Mouse (Mus musculus) natural killer cell, adult 2 months (primary cell): ENCODE results near the gene Mgat5.

Experiments used
- DNase-seq, 2 experiments: peaks; one replicate each; pipeline ENCODE4 v3.0.0; 2022; ENCODE audit warnings: low spot score in 2 of 2

Gene Mgat5

DNA sequence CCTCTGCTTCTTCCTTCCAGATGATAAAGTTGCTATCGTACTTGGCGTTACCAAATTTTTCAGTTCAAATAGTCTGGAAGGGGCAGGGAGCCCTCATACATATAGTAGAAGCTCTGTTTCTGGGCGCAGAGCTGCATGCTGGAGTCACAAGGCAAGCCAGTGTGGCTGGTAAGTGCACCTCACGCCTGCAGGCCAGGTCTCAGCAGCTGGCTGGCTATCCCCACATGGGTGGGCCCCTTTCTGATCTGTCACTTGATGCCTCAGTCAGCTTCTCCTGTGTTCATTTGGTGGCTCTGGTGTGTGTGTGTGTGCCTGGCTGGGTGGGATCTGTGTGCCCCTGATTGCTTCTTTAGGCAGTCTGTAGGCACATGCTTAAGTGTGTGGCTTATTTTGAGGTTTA is 12.8 kb downstream of the Mgat5 start:
- DNase-seq, result no peak

- no peak for DNase-seq
Measured at GRCm38 (mm10) chr1:127218182-127218581, 13.4 kb downstream of the Mgat5 start.

GRCm38 (mm10) chr1:127219161-127219560 is 14.3 kb downstream of the Mgat5 start:
- DNase-seq, result no peak

GRCm38 (mm10) chr1:127219621-127220020 is 14.8 kb downstream of the Mgat5 start:
- no peak for DNase-seq

GRCm38 (mm10) chr1:127221998-127222736 is 17.4 kb downstream of the Mgat5 start:
- no peak for DNase-seq

GRCm38 (mm10) chr1:127225060-127225459 is 20.2 kb downstream of the Mgat5 start:
- no peak for DNase-seq

GRCm38 (mm10) chr1:127229011-127229410 is 24.2 kb downstream of the Mgat5 start:
- DNase-seq, result no peak

DNA sequence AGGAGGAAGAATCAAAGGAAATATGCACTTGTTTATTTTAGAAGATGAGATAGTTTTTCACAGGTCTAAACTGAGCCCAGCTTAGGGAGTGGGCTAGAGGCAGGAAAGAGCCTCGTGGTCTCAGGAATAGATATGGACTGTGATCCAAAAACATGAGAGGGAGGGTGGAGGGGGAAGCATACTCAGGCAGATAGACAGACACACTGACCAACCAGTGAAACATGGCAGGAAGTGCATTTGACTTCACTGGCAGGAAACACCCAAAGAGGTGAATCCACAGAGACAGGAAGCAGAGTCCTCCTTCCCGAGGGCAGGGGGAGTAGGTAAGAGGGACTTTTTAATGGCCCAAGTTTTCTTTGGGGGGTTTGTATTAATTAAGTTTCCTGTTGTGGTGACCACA is 25.7 kb downstream of the Mgat5 start:
- DNase-seq, result peak; percentile 42 to 56

DNA sequence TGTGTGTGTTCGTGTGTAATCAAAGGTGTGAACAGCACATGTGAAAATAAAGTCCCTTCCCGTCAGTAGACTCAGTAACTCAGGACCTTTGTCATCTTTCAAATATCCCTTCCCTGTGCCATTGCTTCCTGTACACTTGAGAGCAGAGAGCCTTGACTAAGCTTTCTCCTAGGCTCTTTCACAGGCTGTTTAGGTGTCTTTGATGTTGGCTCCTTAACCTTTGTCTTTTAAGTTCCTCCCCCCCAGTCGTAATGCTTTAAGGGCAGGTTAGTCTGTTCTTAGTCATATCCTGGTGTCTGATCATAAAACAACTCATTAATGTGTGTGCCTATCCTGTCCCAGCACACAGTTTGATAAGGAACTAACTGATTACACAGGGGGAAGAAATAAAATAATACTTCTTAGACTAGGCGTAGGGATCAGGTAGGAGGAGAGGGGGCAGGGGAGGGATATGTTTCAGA is 28.4 kb downstream of the Mgat5 start:
- peak; percentile 48 to 72 for DNase-seq

DNA sequence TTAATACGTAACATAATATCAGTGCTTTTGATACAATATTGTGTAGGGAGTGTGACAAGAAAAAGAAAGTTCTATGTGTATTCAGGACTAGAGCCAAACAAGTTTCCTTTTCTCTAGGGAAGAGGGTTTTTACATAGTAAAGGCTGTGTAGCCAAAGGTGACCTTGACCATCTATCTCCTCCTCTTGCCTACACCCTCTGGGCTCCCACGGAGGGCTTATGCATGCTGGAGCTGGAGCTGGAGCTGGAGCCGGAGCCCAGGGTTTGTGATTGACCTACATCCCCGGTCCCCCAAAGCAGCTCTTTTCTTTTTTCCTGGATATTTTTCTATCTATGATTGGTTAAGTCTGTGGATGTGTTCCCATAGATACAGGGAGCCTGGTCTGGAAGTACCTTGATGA is 30.3 kb downstream of the Mgat5 start:
- DNase-seq, result no peak

DNA sequence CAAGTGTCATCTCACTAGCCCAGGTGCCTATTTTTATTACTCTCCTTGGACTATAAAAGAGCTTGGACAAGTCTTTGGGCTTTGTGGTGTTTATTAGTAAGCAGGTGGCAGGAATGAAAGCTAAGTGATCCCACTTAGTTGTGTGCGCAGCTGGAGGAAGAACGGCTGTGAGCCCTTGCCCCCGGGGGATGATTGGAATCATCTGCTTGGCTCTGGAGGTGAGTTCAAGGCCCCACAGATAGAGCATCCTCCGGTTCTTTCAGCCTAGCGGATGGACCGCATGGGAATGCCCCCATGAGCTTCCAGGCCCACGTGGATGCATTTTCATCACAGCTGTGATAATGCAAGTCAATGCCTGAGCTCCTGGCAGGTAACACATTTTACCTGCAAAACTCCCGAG is 31.6 kb downstream of the Mgat5 start:
- no peak for DNase-seq

DNA sequence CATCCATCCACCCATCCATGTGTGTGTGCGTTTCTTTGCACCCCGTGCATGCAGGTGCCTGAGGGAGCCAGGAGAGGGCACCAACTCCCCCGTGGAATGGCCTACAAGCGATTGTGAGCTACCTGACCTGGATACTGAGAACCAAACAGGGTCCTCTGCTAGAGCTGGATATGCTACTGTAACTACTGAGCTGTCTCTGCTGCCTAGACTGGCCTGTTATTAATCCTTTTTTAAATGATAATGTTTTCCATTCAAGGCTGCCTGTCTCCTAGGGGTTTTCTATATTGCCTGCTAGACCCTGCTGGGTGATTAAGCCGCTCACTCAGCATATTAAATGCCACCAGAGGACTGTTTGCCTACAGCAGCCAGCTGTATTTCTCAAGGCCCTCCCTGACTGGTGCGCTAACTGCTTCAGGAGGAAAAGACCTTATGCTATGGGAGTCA is 34.1 kb downstream of the Mgat5 start:
- DNase-seq, result no peak

- DNase-seq, result peak in 1 of 2 experiments; percentile 23
Measured at GRCm38 (mm10) chr1:127239914-127240313, 35.1 kb downstream of the Mgat5 start.

- DNase-seq, result peak; percentile 23 to 38
Measured at GRCm38 (mm10) chr1:127242151-127242887, 37.5 kb downstream of the Mgat5 start.

DNA sequence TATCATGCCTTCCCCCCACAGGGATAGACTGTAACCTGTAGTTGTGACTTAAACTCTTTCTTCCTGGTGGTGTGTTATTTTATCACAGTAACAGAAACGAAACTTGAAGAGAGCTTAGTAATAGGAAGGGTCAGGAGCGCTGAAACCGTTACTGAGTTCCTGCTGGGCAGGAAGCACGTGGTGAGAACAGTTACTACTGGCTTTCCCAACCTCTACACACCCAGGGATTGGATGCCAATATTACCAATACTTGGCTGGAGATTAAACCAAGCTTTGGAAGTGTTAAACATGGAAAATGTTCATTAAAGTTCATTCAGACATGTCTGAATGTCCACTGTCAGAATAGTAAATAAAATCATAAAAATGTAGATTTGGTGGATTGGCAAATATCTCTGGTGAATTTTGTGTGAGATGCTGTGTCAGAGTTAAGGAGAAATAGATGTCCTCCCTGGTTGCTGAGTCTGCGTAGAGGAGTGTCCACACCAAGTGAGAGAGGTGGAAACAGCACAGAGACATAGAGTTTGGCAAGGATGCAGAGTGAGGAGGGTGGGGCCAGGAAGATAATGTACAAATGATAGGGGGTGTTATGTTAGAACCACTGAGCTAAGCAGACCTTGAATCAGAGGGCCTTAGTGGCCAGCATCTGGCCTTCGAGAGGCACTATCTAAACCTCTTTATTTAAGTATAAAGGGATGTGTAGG is 38.2 kb downstream of the Mgat5 start:
- no peak for DNase-seq

DNA sequence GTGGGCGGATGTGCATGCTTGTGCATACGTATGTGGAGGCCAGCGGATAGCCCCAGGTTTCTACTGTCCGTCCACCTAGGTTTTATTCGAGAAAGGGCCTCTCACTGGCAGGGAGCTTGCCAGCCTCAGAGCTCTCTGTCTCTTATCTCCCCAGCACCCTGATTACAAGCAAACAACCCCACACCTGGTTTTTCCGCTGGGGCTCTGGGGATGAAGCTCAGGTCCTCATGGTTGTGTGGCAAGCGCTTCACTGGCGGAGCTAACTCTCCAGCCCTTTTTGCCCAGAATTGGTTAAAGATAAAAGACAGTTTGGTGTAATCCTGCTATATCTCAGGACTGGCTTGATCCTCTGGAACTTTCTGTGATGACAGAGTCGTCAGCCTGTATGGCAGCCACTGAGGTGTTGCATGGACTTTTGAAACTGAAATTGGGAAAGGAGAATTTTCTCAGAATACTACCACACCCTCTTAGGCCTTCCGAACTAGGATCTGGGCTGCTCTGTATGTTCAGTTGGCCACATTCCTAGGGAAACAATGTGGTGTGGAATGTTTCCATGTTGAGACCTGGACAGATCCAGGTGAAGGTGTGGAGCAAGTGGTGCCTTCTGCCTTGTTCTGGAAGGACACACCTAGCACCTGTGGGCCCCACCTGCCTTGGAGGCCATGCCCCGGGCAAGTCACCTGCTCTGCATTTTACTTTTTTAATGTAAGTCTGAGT is 39.4 kb downstream of the Mgat5 start:
- DNase-seq, result no peak

- no peak for DNase-seq
Measured at GRCm38 (mm10) chr1:127246158-127246557, 41.3 kb downstream of the Mgat5 start.

DNA sequence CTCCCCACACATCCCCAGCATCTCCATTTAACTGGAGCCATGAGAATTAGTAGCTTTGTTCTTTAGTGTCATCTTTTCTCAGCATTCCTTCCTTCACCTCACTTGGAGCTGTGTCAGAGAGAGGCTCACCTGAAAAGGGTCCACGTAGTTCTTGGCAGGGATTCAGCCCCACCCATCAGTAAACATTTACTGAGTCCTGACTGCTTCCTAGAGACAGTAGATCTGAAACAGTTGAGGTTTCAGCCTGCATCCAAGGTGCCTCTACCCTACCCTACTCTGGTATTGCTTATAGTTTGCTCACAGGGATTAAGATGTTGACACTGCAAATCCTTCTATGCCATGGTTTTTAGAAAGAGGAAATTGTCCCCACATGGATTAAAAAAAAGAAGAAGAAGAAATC is 43.6 kb downstream of the Mgat5 start:
- no peak for DNase-seq

DNA sequence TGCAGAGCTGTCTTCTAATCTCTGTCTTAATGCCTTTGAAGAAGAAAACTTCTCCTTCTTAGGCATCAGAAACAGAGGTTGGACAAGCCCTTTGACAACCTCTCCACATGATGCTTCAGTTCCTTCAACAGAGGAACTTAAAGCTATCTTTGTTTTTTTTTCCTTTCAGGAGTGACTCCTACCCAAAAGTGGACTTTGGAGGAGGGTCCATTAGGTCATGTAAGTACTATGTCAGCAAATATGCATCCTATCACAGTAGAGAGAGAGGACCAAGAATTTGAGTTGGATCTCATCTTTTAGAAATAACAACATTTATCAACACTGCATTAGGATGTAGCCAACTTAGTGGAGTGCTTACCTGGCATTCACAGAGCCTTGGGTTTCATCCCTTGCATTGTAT is 44.8 kb downstream of the Mgat5 start:
- no peak for DNase-seq

GRCm38 (mm10) chr1:127250313-127250712 is 45.5 kb downstream of the Mgat5 start:
- DNase-seq, result no peak

DNA sequence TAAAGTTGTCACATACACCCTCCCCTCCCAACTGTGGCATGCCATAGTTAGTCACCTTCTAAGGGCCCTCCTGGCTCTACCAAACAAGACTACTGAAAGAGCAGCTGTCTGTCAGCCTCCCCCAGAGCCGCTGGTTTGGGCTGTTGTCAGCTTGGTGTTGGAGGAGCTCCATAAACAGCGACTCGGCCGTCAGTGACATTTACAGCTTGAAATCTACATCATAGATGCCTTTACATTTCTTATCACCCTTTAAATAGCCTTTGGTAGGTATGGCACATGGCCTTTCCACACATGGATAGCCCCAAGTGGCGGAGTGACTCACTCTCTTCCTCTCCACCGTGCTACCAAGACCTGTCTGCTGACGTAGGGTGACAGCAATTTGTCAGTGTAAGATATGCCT is 46.9 kb downstream of the Mgat5 start:
- DNase-seq, result peak; percentile 7 to 17

DNA sequence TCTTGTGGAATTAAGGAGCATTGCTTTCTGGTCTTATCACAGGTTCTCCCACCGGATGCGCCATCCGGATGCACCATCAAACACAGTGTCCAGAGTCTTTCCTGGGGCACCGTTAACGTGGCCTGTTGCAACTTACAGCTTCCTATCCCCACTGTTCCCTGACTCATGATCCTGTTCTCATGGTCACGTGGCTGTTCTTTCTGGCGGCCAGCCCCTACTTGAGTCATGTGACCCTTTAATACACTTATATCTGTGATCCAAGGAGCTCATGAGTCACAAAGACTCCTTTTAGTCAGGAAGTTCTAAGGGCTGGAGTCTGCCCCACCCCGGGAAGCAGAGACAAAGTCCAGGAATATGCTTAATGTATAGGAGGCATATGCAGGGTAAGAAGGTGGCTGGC is 52.2 kb downstream of the Mgat5 start:
- DNase-seq, result no peak
